Mouse (Mus musculus): ENCODE data around the gene Spns3. TPM values are rescaled to one million over a fixed set of nuclear protein-coding genes. Genes with fewer than 3 reads are reported as not detected.

The Spns3 gene
- polyA plus RNA-seq, 1 experiment from 2014 or later: not detected

GRCm38 (mm10) chr11:72453105-72453953 is 97.0 kb downstream of the Spns3 start:
- peaks cover 5% of the 10 kb centered on the region for H3K4me1 ChIP-seq
- ATAC-seq (ENCODE audit: low FRiP score): no peak

GRCm38 (mm10) chr11:72452140-72452665 is 98.1 kb downstream of the Spns3 start:
- Histone ChIP-seq H3K9ac (no peak overlapping the region), H3K4me3 (replicated peaks) (no peak overlapping the region), H3K36me3 (replicated peaks) (peaks cover 78% of the 10 kb centered on the region), H3K9me3 (no peaks in the 10 kb centered on the region), H3K27ac (no peak overlapping the region), H3K4me2 (no peak overlapping the region), H3K4me1 (peaks cover 5% of the 10 kb centered on the region), H3K27me3 (no peaks in the 10 kb centered on the region)
- ATAC-seq (ENCODE audit: low FRiP score): no peak
- 91% methylated on average over 3 of the region's 3 CpGs for WGBS

More at GRCm38 (mm10) chr11:72453105-72453953, 97.0 kb downstream of the Spns3 start:
- 65% methylated on average over 15 of the region's 15 CpGs for WGBS
- Histone ChIP-seq H3K27ac (no peak overlapping the region), H3K9ac (no peak overlapping the region), H3K36me3 (replicated peaks) (peaks cover 67% of the 10 kb centered on the region), H3K9me3 (no peaks in the 10 kb centered on the region), H3K4me2 (no peak overlapping the region), H3K4me3 (replicated peaks) (no peak overlapping the region), H3K27me3 (no peaks in the 10 kb centered on the region)

- no peak overlapping the region for H3K9ac ChIP-seq
- H3K9me3 ChIP-seq: no peaks in the 10 kb centered on the region
- H3K27me3 ChIP-seq: no peaks in the 10 kb centered on the region
- H3K4me3 ChIP-seq (replicated peaks): no peak overlapping the region
- ATAC-seq (ENCODE audit: low FRiP score): no peak
- no peak overlapping the region for H3K4me2 ChIP-seq
- H3K4me1 ChIP-seq: peaks cover 2% of the 10 kb centered on the region
- H3K27ac ChIP-seq: no peak overlapping the region
- 90% methylated on average over 8 of the region's 8 CpGs for WGBS
- H3K36me3 ChIP-seq (replicated peaks): peaks cover 100% of the 10 kb centered on the region
Observed at GRCm38 (mm10) chr11:72447475-72447874, 102.8 kb downstream of the Spns3 start.

- ATAC-seq (ENCODE audit: low FRiP score): no peak
- no peak overlapping the region for H3K4me3 ChIP-seq (replicated peaks)
- no peak overlapping the region for H3K9ac ChIP-seq
- H3K9me3 ChIP-seq: no peaks in the 10 kb centered on the region
- WGBS: 86% methylated on average over 6 of the region's 6 CpGs
- peaks cover 12% of the 10 kb centered on the region for H3K4me1 ChIP-seq
- H3K4me2 ChIP-seq: no peak overlapping the region
- peaks cover 93% of the 10 kb centered on the region for H3K36me3 ChIP-seq (replicated peaks)
- H3K27ac ChIP-seq: no peak overlapping the region
- H3K27me3 ChIP-seq: no peaks in the 10 kb centered on the region
Observed at GRCm38 (mm10) chr11:72446311-72447105, 103.8 kb downstream of the Spns3 start.

Other genes with a start within 250 kb of the Spns3 start
- 1.6 TPM in 2 replicates for gene Xaf1, start 248.9 kb downstream of the Spns3 start, polyA plus RNA-seq (2016; fragmentation: Nextera tagmentation; extraction: Ambion mirVana)
- not detected in 2 replicates for gene Fbxo39, start 236.1 kb downstream of the Spns3 start, polyA plus RNA-seq (2016; fragmentation: Nextera tagmentation; extraction: Ambion mirVana)
- 6.3 and 6.7 TPM in 2 replicates for gene Tekt1, start 188.1 kb downstream of the Spns3 start, polyA plus RNA-seq (2016; fragmentation: Nextera tagmentation; extraction: Ambion mirVana)
- gene Smtnl2, start 138.8 kb downstream of the Spns3 start, polyA plus RNA-seq (2016; fragmentation: Nextera tagmentation; extraction: Ambion mirVana): 5.2 and 5.5 TPM in 2 replicates
- not detected in 2 replicates for gene Ggt6, start 115.0 kb downstream of the Spns3 start, polyA plus RNA-seq (2016; fragmentation: Nextera tagmentation; extraction: Ambion mirVana)
- gene Mybbp1a, start 109.2 kb downstream of the Spns3 start, polyA plus RNA-seq (2016; fragmentation: Nextera tagmentation; extraction: Ambion mirVana): 158 and 160 TPM in 2 replicates
- 4.9 and 5.4 TPM in 2 replicates for gene Spns2, start 60.6 kb downstream of the Spns3 start, polyA plus RNA-seq (2016; fragmentation: Nextera tagmentation; extraction: Ambion mirVana)
- gene Ube2g1, start 56.8 kb upstream of the Spns3 start, polyA plus RNA-seq (2016; fragmentation: Nextera tagmentation; extraction: Ambion mirVana): 106 and 113 TPM in 2 replicates
- gene Ankfy1, start 139.5 kb upstream of the Spns3 start, polyA plus RNA-seq (2016; fragmentation: Nextera tagmentation; extraction: Ambion mirVana): 35.2 and 35.9 TPM in 2 replicates
- 4.7 and 5.2 TPM in 2 replicates for gene Cyb5d2, start 245.6 kb upstream of the Spns3 start, polyA plus RNA-seq (2016; fragmentation: Nextera tagmentation; extraction: Ambion mirVana)
- gene Zzef1, start 245.7 kb upstream of the Spns3 start, polyA plus RNA-seq (2016; fragmentation: Nextera tagmentation; extraction: Ambion mirVana): 11.3 and 12.1 TPM in 2 replicates